Mouse (Mus musculus) testis, postnatal 14 days (tissue): ENCODE measurements around the gene Skor1.

Experiments
- DNase-seq: peaks from one replicate; pipeline ENCODE4 v3.0.0; 2021; ENCODE audit warnings: low spot score

The Skor1 gene

DNA sequence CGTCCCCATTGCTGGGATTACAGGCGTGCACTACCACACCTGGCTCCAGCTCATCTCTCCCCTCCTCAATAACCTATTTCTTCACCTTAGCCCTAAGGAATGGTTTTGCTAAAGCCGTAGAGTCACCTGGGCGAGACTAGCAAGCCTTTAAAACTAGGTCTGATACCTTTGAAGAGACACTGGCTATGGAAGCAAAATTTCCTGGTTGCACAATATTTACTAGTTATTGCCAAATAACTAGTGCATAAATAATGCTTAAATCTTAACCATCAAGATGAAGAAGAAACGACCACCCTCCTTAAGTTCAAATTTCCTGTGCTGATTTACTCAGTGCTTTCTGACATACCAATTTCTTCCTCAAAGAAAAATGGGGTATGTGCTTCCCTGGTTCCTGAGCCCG lies 15.1 kb downstream of the Skor1 start:
- DNase-seq = no peak

- peak; percentile 93 for DNase-seq
Observed at GRCm38 (mm10) chr9:63132673-63133601, 15.8 kb downstream of the Skor1 start.

DNA sequence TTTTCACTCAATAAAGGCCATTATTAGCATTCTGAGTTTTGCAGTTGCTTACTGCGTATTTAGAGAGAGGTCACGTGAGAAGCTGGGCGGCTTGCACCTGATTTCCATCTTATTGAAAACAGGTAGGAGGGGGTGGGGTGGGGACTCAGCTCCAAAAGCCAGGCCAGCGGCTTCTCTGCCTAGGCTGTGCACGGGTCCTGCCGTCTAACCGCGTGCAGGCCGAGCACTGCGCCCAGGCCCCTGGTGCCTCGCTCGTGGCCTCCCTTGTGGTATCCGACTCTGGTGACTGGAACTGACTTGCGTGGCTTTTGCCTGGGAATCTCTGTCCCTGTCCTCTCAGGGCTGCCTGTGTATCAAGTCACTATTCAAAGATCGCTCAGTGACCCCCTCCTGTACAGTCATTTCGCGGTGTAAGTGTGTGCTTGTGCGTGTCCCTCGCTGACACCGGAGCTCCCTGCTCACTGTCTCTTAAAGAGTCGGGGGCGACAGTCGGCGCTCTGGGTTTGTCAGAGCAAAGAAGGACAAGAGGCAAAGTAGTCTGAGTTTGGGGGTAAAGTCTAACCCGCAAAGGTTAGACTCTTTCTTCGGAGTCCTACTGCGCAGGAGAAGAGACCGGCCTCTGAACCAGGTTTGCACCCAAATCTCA lies 16.7 kb downstream of the Skor1 start:
- DNase-seq = no peak

DNA sequence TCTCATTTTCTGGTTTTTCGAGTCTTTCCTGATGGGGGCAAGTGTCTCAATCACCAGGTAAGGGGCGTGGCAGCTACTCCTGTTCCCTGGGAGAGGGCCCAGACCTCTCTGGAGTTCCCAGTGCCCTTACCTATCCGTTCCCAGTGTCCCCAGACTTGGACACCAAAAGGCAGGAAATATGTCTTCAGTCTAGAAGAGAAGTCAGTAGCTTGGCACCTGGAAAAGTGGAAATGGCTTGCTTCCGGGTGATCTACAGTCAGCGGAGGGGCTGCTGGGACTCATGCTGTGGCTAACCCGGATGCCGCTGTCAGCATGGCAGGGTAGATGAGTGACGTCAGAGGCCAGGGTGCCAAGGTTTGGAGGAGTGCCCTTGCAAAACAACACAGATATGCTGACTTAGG lies 19.1 kb downstream of the Skor1 start:
- DNase-seq = no peak

DNA sequence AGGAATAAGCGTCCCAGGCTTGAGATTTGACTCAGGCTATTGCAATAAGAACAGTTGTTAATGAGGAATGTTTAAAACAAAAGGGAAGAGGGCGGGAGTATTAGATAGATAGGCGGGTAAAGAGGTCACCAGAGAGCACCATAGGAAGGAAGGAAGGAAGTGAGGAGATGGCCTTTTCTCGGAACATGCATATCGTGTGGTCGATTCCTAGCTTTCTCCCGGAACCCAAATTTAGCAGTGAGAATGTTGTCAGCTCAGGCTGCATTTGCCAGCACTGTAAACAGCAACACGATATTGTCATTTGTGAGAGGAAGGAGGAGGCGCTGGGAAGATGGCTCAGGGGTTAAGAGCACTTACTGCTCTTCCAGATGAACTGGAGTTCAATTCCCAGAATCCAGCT lies 24.2 kb downstream of the Skor1 start:
- no peak for DNase-seq

- peak; percentile 87 for DNase-seq
Observed at GRCm38 (mm10) chr9:63123451-63124438, 25.0 kb downstream of the Skor1 start.

DNA sequence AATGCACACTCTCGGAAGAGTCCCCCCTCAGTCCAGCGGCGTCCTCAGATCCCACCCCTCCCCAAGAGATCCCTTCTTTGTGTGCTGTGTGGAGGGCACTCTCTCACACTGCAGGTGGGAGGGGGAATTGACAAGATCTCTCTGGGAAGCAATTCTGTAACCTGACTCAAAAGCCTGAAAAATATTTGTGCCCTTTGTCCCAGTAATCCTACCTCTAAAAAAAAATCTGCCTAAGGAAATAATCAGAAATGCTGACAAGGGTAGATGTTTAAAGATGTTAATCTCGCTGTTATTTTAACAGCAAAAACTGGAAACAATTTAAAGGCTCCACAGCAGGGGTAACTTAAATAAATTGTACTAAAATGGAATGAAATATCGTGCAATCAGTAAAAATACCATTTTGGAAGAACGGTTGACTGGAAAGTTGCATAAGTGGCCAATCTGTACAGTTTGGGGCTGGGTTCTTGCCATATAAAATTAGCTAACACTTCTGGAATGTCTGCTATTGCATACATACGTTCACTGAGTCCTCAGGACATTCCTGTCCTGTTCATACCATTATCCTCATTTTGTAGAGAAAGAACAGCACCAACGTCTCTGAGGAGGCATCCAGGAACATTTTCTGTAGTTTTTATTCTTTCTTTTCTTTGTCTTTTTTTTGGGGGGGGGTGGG lies 26.5 kb downstream of the Skor1 start:
- no peak for DNase-seq

DNA sequence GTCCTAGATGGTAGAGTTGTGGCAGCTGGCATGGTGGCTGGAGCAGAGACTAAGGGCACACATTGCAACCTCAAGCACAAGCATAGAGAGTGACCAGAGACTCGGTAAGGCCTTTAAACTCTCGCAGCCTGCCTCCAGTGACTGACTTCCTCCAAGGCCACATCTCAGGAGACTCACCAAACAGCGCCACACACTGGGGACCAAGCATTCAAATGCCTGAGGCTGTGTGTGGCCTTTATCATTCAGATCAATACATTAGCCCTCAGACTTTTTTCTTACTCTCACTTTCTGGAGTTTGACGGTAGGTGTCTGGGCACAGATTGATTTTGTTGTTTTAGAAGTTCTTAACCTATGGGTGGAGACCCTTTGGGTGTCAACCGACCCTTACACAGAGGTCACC lies 30.4 kb downstream of the Skor1 start:
- DNase-seq = no peak

DNA sequence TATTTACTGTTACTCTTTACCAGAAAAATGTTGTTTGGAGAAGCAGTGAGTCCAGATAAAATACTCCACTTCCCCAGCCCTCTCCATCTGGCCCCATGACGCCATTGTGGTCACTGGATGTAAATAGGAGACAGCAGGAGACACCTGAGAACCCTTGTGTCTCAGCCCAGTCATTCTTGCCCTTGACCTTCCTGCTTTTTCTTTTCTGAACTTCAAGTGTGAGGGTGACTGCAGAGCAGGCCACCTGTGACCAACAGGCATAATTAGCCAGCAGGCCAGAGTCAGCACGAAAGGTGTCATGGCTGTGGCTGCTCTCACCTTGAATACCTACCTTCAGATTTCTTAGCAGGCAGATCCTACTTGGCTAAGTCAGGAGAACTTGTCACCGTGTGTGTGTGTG lies 36.2 kb downstream of the Skor1 start:
- no peak for DNase-seq

GRCm38 (mm10) chr9:63109782-63110087 lies 39.0 kb downstream of the Skor1 start:
- no peak for DNase-seq

GRCm38 (mm10) chr9:63109020-63109781 lies 39.6 kb downstream of the Skor1 start:
- DNase-seq = peak; percentile 89

GRCm38 (mm10) chr9:63108580-63108979 lies 40.2 kb downstream of the Skor1 start:
- no peak for DNase-seq

DNA sequence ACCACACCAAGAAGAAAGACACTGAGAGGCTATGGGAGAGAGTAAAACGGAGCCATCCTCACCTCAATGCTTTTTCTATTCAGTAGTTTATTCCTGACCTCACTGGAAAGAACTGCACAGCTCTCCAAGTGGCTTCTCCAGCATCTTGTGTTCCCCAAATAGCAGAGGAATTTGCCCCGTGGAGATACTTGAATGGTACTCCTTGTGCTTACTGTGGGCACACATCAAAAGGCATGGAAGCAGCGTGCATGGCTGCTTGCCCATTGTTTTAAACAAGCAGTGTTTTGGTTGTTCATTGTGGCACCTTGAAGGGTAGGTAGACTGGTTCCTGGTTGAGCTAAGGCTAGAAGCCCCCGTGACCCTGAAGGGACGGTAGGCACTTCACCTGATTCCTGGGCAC lies 48.1 kb downstream of the Skor1 start:
- DNase-seq = no peak

DNA sequence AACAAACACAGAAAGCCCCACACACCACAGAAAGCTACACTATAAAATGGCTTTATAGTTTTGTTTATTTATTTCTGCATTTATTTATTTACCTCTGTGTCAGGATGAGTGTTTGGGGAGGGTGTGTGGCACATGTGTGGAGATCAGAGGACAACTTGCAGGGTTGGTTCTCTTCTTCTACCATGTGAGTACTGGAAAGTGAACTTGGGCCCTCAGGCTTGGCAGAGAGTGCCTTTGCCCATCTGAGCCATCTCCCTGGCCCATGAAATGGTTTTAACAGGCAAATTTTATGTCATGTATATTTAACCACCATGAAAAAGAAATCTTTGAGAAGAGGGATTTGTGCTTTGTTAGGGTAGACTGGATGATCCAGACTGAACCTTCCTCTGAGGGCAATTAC lies 48.9 kb downstream of the Skor1 start:
- DNase-seq = no peak

DNA sequence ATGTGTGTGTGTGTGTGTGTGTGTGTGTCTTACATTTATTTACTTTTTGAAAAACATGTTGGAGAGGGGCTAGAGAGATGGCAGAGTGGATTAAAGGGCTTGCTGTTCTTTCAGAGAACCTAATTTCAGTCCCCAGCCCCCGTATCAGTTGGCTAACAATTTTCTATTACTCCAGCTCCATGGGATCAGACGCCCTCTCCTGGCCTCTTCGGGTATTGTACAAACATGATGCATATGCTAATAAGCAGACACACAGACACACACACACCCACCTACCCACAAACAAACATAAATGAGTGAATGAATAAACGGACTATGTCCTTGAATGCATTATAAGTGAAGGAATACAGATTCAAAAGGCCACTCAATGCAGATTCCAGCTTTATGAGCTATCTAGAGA lies 49.4 kb downstream of the Skor1 start:
- DNase-seq = no peak

- no peak for DNase-seq
Observed at GRCm38 (mm10) chr9:63098887-63099286, 49.9 kb downstream of the Skor1 start.

DNA sequence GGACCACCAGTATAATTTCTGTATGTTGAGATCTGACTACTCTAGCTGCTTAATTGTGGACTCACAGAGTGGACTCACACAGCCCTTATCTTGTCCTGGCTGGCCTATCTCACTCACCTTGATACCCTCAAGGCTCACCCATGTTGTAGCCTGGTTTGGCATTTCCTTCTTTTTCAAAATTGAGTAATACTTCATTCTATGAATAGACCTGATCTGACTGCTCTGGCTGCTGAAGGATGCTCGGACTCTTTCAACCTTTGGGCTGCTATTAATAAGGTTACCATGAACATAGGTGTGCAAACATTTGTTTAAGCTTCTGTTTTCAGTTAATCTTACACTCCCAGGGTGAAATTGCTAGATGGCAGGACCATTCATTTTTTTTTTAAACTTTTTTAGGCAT lies 51.6 kb downstream of the Skor1 start:
- DNase-seq = no peak

DNA sequence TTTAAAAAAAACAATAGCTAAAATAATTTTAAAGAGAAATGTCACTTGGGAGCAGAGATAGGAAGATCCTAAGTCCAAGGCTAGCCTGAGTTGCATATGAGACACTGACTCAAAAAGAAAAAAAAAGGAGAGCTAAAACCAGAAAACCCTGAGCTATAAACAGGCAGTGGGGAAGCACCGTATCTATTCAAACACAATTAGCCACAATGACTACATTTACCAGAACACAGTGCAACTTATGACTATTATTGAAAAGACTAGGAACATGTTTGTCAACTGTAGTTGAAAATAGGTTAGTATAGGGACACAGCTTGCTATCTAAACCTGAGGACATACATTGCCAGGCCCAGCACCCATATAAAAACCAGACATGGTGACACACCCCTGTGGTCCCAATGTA lies 54.7 kb downstream of the Skor1 start:
- DNase-seq = no peak

- no peak for DNase-seq
Observed at GRCm38 (mm10) chr9:63092567-63092966, 56.2 kb downstream of the Skor1 start.

DNA sequence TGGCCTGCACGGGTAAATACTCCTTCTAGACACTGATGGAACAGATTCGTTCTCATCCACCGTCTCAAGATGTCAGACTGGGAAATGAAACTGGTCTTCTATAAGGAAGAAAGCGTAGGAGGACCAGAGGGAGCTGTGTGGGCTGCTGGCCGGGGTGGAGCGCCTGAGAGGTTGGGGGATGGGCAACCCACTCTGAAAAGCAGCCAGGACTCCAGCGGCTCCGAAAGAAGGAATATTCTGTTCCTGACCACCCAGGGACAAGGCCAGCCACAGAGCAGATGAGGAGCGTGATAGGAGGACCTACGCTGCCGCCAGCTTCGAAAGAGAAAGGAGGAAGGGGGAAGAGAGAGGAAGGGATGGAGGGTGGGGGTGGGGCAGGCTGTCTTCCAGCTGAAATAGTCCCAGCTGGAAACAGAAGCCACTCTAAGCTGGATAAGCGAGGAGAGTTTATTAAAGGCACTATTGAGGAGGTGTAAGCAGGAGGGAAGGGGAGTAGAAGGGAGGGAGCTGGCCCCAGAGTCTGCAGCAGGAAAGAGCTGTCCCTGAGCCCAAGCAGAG lies 56.7 kb downstream of the Skor1 start:
- peak; percentile 86 for DNase-seq
